Mouse (Mus musculus): Measurements from ENCODE around the gene Ifit1. TPM values are rescaled to one million over a fixed set of nuclear protein-coding genes. Genes with fewer than 3 reads are reported as not detected.
A peak's percentile ranks its signal among the peaks of the same experiment; 100 is the strongest.
"Not testable (repeated sequence)": the region's sequence is repeated elsewhere in the genome, so short reads cannot be mapped to it uniquely, and the experiment has no call there.

The Ifit1 gene
- polyA plus RNA-seq, 1 experiment from 2014 or later = 0.09 TPM

DNA sequence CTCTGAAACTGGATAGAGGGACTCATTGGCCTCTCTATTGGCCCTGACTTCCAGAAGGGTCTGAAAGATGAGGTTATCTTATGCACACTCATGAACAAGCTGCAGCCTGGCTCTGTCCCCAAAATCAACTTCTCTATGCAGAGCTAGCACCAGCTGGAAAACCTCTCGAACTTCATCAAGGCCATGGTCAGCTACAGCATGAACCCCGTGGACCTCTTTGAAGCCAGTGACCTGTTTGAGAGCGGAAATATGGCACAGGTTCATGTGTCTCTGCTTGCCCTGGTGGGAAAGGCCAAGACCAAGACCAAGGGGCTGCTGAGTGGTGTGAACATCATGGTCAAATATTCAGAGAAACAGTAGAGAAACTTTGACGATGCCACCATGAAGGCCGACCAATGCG is 16.9 kb upstream of the Ifit1 start:
- H3K27me3 ChIP-seq = no peaks in the 10 kb centered on the region
- H3K4me3 ChIP-seq (replicated peaks) = no peak overlapping the region
- H3K36me3 ChIP-seq = no peaks in the 10 kb centered on the region
- H3K4me2 ChIP-seq (replicated peaks) = no peak overlapping the region
- WGBS = 94% methylated on average over 6 of the region's 6 CpGs
- no peak overlapping the region for H3K27ac ChIP-seq
- ATAC-seq = no peak
- H3K9me3 ChIP-seq = no peaks in the 10 kb centered on the region
- H3K4me1 ChIP-seq (replicated peaks) = no peaks in the 10 kb centered on the region
- H3K9ac ChIP-seq (replicated peaks) = no peak overlapping the region

- Histone ChIP-seq H3K4me2 (replicated peaks) (no peak overlapping the region), H3K27ac (no peak overlapping the region), H3K9me3 (no peaks in the 10 kb centered on the region), H3K36me3 (no peaks in the 10 kb centered on the region), H3K4me3 (replicated peaks) (no peak overlapping the region), H3K4me1 (replicated peaks) (no peaks in the 10 kb centered on the region), H3K9ac (replicated peaks) (no peak overlapping the region), H3K27me3 (no peaks in the 10 kb centered on the region)
- WGBS = 87% methylated on average over 4 of the region's 4 CpGs
- ATAC-seq = no peak
Observed at GRCm38 (mm10) chr19:34624663-34625062, 16.0 kb upstream of the Ifit1 start.

GRCm38 (mm10) chr19:34627496-34627895 is 13.2 kb upstream of the Ifit1 start:
- Histone ChIP-seq H3K9me3 (no peaks in the 10 kb centered on the region), H3K27ac (no peak overlapping the region), H3K36me3 (no peaks in the 10 kb centered on the region), H3K9ac (replicated peaks) (no peak overlapping the region), H3K27me3 (no peaks in the 10 kb centered on the region), H3K4me2 (replicated peaks) (no peak overlapping the region), H3K4me1 (replicated peaks) (no peaks in the 10 kb centered on the region), H3K4me3 (replicated peaks) (no peak overlapping the region)
- ATAC-seq = no peak
- 75% methylated on average over 2 of the region's 2 CpGs for WGBS

DNA sequence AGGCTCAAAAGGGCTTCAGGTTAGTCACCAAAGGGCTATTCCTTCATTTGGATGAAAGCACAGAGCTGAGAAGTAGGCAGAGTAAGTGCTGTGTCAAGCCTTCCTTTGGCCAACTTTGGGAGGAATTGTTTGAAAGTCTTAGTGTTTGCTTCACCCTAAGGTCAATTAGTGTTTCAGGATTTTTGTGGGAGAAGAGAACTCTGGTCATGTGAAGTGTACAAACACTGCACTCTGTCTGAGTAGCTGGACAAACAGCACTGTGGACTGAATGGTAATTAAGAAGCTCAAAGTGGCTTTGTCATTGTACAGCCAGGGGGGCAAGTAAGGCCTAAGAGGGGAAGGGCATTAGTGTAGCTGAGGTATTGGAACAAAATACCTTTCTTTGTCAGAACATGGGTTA is 9.2 kb upstream of the Ifit1 start:
- H3K27ac ChIP-seq = no peak overlapping the region

GRCm38 (mm10) chr19:34633484-34633883 is 7.2 kb upstream of the Ifit1 start:
- no peak for ATAC-seq
- H3K27me3 ChIP-seq = no peaks in the 10 kb centered on the region
- 88% methylated on average over 2 of the region's 2 CpGs for WGBS

More for the DNA sequence above, 9.2 kb upstream of the Ifit1 start:
- H3K27me3 ChIP-seq = no peaks in the 10 kb centered on the region
- H3K4me3 ChIP-seq (replicated peaks) = no peak overlapping the region
- no peak overlapping the region for H3K9ac ChIP-seq (replicated peaks)
- no peak overlapping the region for H3K4me2 ChIP-seq (replicated peaks)
- H3K36me3 ChIP-seq = no peaks in the 10 kb centered on the region
- H3K4me1 ChIP-seq (replicated peaks) = no peaks in the 10 kb centered on the region
- ATAC-seq = no peak
- H3K9me3 ChIP-seq = no peaks in the 10 kb centered on the region

GRCm38 (mm10) chr19:34636933-34637557 is 3.6 kb upstream of the Ifit1 start:
- no peak overlapping the region for H3K4me3 ChIP-seq (replicated peaks)
- ATAC-seq = peak; percentile 82; the same call in 1 of the 2 replicates
- H3K4me1 ChIP-seq (replicated peaks) = no peaks in the 10 kb centered on the region
- WGBS = 13% methylated on average over 3 of the region's 3 CpGs
- no peak overlapping the region for H3K9ac ChIP-seq (replicated peaks)
- no peak overlapping the region for H3K4me2 ChIP-seq (replicated peaks)
- no peaks in the 10 kb centered on the region for H3K9me3 ChIP-seq
- no peak overlapping the region for H3K27ac ChIP-seq
- H3K27me3 ChIP-seq = no peaks in the 10 kb centered on the region
- H3K36me3 ChIP-seq = no peaks in the 10 kb centered on the region

More at GRCm38 (mm10) chr19:34633484-34633883, 7.2 kb upstream of the Ifit1 start:
- Histone ChIP-seq H3K4me1 (replicated peaks) (no peaks in the 10 kb centered on the region), H3K4me2 (replicated peaks) (no peak overlapping the region), H3K27ac (no peak overlapping the region), H3K36me3 (no peaks in the 10 kb centered on the region), H3K4me3 (replicated peaks) (no peak overlapping the region), H3K9me3 (no peaks in the 10 kb centered on the region), H3K9ac (replicated peaks) (no peak overlapping the region)

DNA sequence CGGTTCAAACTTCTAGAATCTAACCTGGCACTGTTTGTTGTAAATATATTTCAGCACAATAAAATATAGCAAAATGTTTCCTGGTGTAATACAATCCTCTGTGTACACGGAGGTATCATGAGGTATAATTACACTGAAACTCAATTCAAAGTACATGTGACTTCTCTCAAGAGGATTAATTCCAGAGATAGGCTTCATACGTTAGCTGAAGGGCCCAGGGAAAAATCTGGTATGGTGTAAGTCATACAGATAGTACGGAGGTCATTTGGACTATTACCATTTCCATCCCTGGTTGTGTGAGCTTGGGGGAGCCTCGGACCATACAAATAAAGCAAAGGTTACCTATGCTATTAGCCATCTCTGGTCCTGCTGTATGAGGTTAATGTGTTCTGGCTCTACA is 1.9 kb downstream of the Ifit1 start:
- no peak overlapping the region for H3K4me3 ChIP-seq (replicated peaks)
- no peaks in the 10 kb centered on the region for H3K36me3 ChIP-seq
- no peak overlapping the region for H3K9ac ChIP-seq (replicated peaks)
- no peak for ATAC-seq
- no peaks in the 10 kb centered on the region for H3K9me3 ChIP-seq
- 86% methylated on average over 5 of the region's 5 CpGs for whole genome bisulfite sequencing
- H3K27ac ChIP-seq = no peak overlapping the region
- H3K4me2 ChIP-seq (replicated peaks) = no peak overlapping the region
- no peaks in the 10 kb centered on the region for H3K27me3 ChIP-seq
- no peaks in the 10 kb centered on the region for H3K4me1 ChIP-seq (replicated peaks)

- ATAC-seq; H3K4me1 ChIP-seq (replicated peaks); H3K4me2 ChIP-seq (replicated peaks); H3K27ac ChIP-seq; H3K27me3 ChIP-seq; H3K36me3 ChIP-seq; H3K9me3 ChIP-seq; H3K4me3 ChIP-seq (replicated peaks); H3K9ac ChIP-seq (replicated peaks): not testable (repeated sequence)
- WGBS = 90% methylated on average over 8 of the region's 8 CpGs
Observed at GRCm38 (mm10) chr19:34647630-34648029, 7.0 kb downstream of the Ifit1 start.

GRCm38 (mm10) chr19:34650276-34650675 is 9.6 kb downstream of the Ifit1 start:
- 89% methylated on average over 3 of the region's 3 CpGs for WGBS
- H3K27ac ChIP-seq = no peak overlapping the region
- no peak overlapping the region for H3K4me3 ChIP-seq (replicated peaks)
- no peak overlapping the region for H3K9ac ChIP-seq (replicated peaks)
- no peak for ATAC-seq
- H3K36me3 ChIP-seq = no peaks in the 10 kb centered on the region
- no peaks in the 10 kb centered on the region for H3K27me3 ChIP-seq
- no peak overlapping the region for H3K4me2 ChIP-seq (replicated peaks)
- no peaks in the 10 kb centered on the region for H3K4me1 ChIP-seq (replicated peaks)
- H3K9me3 ChIP-seq = no peaks in the 10 kb centered on the region

DNA sequence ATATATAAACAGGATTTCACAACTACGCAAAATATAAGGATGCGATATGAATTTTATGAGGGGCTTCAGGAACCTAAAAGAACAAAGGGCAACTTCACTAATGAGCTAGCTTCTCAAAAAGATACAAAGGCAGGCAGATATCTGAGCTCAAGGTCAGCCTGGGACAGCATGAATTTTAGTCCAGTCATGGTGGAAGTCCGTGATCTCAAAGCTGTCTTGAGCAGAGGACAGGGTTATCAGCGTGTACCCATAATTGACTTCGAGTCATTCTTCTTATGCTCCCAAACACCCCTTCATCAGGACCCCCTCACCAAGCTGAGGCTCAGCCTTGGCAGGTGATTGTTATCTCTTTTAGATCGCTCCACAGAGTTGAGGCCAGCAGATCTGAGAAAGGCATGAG is 10.3 kb downstream of the Ifit1 start:
- no peak for ATAC-seq
- 90% methylated on average over 6 of the region's 6 CpGs for WGBS

DNA sequence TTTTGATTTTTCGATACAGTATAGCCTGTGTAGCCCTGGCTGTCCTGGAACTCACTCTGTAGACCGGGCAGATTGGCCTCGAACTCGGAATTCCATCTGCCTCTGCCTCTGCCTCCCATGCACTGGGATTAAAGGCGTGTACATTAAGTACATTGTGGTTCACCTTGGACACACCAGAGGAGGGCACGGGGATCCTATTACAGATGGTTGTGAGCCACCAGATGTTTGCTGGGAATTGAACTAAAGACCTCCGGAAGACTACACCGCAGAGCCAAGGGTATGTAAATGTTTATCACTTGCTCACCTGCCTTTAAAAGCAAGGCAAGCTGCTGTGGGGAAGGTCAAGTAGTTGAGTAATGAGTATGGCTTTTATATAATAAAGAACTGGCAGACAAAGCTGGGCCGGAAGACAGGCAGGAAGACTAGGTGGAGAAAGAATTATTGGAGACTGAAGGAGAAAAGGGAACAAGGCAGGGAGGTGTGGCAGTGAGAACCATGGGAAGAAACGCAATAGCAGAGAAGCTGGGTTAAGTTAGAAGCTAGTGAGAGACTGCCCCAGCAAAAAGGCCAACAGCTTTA is 14.6 kb downstream of the Ifit1 start:
- H3K36me3 ChIP-seq = no peaks in the 10 kb centered on the region
- WGBS = 90% methylated on average over 10 of the region's 10 CpGs
- ATAC-seq = no peak
- H3K27me3 ChIP-seq = no peaks in the 10 kb centered on the region
- H3K27ac ChIP-seq = no peak overlapping the region
- H3K4me1 ChIP-seq (replicated peaks) = no peaks in the 10 kb centered on the region
- no peak overlapping the region for H3K9ac ChIP-seq (replicated peaks)
- H3K4me3 ChIP-seq (replicated peaks) = no peak overlapping the region
- H3K9me3 ChIP-seq = no peaks in the 10 kb centered on the region
- H3K4me2 ChIP-seq (replicated peaks) = no peak overlapping the region

More for the DNA sequence above, 10.3 kb downstream of the Ifit1 start:
- Histone ChIP-seq H3K9me3 (no peaks in the 10 kb centered on the region), H3K4me1 (replicated peaks) (no peaks in the 10 kb centered on the region), H3K27me3 (no peaks in the 10 kb centered on the region), H3K4me3 (replicated peaks) (no peak overlapping the region), H3K9ac (replicated peaks) (no peak overlapping the region), H3K36me3 (no peaks in the 10 kb centered on the region), H3K4me2 (replicated peaks) (no peak overlapping the region), H3K27ac (no peak overlapping the region)

DNA sequence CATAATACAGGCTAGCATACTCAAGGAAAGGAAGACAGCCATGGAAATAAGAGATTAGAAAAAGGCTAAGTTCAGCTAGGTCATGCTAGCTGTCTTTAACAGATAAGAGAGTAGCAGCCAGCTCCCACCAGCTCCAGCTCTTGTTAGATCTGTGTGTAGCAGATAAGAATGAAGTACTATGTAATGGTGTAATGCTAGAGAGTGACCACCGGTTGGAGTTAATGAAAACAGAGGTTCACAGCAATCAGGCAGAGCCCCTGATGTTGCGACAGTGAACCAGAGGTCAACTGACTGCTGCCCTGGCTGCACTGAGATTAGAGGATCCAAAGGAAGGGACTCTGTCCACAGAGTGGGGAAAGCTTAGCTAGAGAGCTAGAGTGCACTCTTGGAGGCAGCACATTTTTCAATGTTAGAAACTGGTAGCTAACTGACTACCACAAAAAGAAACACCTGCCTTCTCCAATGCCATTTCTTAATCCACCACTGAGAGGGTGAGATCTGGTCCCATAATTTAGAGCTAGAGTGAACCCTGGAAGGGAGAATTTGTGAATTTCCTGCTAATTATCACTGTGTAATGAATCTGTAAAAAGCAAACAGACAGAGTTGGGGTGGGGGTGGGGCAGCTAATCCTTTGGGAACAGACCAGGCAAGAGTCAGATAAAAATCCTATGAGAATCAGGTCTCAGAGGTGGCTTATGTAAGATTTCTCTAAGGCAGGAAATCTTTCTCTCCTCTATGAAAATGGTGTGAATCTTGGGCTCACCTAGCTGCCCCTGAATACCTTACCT is 16.0 kb downstream of the Ifit1 start:
- Histone ChIP-seq H3K9me3 (no peaks in the 10 kb centered on the region), H3K36me3 (no peaks in the 10 kb centered on the region), H3K27me3 (no peaks in the 10 kb centered on the region), H3K9ac (replicated peaks) (no peak overlapping the region), H3K27ac (no peak overlapping the region), H3K4me3 (replicated peaks) (no peak overlapping the region), H3K4me1 (replicated peaks) (no peaks in the 10 kb centered on the region), H3K4me2 (replicated peaks) (no peak overlapping the region)
- WGBS = 30% methylated on average over 2 of the region's 2 CpGs
- ATAC-seq = peak; percentile 45; the same call in 1 of the 2 replicates
